Mouse (Mus musculus): ENCODE measurements at regions not wholly inside any gene's neighbourhood (a gene's known extent, or its start where the extent isn't known, plus 50 kb on each side); places are given as distances from the start of the nearest gene placed in this dataset.

GRCm38 (mm10) chr4:48771836-48772235 is 108.5 kb downstream of the Cavin4 start:
- DNase-seq: no peak
- intact Hi-C loops (cut with DNase I): loop anchor here (5.0 to 10.0 kb wide), 2 partner anchors 80 to 853 kb away; no protein-coding TSS in a partner anchor
- no peaks in the 10 kb centered on the region for H3K36me3 ChIP-seq (ENCODE audit: control insufficient read depth, insufficient read depth, low read length)
- H3K27me3 ChIP-seq (ENCODE audit: control insufficient read depth, insufficient read depth, low read length): no peaks in the 10 kb centered on the region
- H3K9ac ChIP-seq (ENCODE audit: low read depth, low read length): no peak overlapping the region
- H3K79me2 ChIP-seq (replicated peaks; ENCODE audit: control insufficient read depth, insufficient read depth, low read length): no peaks in the 10 kb centered on the region
- H3K27ac ChIP-seq: no peak overlapping the region
- no peak for TF ChIP-seq POLR2A (IDR thresholded peaks at IDR 0.05; ENCODE audit: insufficient read depth, low read depth, low read length)
- no peak for TF ChIP-seq CTCF (IDR thresholded peaks at IDR 0.05)
- TF ChIP-seq EP300 (IDR thresholded peaks at IDR 0.05; ENCODE audit: insufficient read depth, low read depth, low read length): no peak
- WGBS: 62% methylated on average over 8 of the region's 8 CpGs
- H3K4me3 ChIP-seq: no peak overlapping the region
- H3K4me1 ChIP-seq (ENCODE audit: control insufficient read depth, insufficient read depth, low read length): no peaks in the 10 kb centered on the region

DNA sequence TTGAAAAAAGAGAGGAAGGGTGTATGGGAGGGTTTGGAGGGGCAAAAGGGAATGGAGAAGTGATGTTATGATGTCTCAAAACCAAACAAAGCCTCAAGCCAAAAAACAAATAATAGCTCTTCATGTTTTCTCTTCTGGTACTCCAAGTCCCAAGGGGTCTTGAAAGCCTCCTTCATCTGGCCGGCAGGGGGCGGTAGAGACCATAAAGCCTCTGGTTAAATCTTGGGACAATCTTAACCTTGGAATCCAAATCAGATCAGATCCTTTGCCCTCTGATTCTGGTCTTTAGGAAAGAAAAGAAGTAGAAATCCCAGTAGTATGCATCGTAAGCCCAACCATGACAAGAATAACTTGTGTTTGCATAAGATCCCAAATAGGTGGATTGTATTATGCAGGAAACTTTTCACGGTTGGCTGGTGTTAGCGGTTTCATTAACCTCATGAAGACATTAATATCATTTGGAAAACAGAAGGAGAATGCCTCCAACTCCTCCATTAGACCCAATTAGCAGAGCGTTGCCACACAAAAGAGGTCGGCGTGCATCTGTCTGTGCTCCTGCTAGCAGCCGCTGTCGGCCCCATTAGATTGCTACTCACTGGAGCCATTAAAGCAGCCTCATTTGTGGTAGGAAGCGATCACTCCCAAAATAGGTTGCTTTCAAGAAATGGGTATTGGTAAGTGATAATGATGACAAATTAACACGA is 116.0 kb downstream of the Cavin4 start:
- Histone ChIP-seq H3K4me3 (no peak overlapping the region), H3K9ac (ENCODE audit: low read depth, low read length) (no peak overlapping the region), H3K79me2 (replicated peaks; ENCODE audit: control insufficient read depth, insufficient read depth, low read length) (no peaks in the 10 kb centered on the region), H3K4me1 (ENCODE audit: control insufficient read depth, insufficient read depth, low read length) (no peaks in the 10 kb centered on the region), H3K27me3 (ENCODE audit: control insufficient read depth, insufficient read depth, low read length) (no peaks in the 10 kb centered on the region), H3K36me3 (ENCODE audit: control insufficient read depth, insufficient read depth, low read length) (no peaks in the 10 kb centered on the region), H3K27ac (no peak overlapping the region)
- intact Hi-C loops (cut with DNase I): loop anchor here (1.0 to 10.0 kb wide), 4 partner anchors 431 to 845 kb away; no protein-coding TSS in a partner anchor
- DNase-seq: peak; percentile 12 to 56
- peak; percentile 91 for TF ChIP-seq CTCF (IDR thresholded peaks at IDR 0.05)
- no peak for TF ChIP-seq EP300 (IDR thresholded peaks at IDR 0.05; ENCODE audit: insufficient read depth, low read depth, low read length)
- WGBS: 74% methylated on average over 12 of the region's 12 CpGs

DNA sequence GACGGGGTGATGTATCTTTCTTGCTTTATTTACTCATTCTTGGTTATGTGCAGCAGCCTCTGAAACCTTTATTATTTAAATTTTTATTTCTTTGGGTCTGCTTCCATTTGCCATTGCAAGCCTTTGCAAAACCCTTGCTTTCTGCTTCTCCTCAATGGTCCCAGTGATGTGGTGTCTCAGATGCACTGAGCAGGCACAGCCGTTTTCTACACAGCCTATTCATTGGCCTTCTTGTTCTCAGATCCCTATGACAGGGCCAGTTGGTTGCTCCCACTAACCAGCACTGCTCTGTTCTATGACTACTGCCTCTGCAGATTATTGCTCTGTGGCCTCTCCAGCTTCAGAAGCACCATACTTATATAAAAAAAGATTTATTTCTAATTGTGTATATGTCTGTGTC is 116.6 kb downstream of the Cavin4 start:
- WGBS: 86% methylated on average over 2 of the region's 2 CpGs
- H3K9ac ChIP-seq (ENCODE audit: low read depth, low read length): no peak overlapping the region
- intact Hi-C loops (cut with DNase I): loop anchor here (1.0 to 10.0 kb wide), 4 partner anchors 431 to 845 kb away; no protein-coding TSS in a partner anchor

GRCm38 (mm10) chr4:48781099-48781498 is 117.8 kb downstream of the Cavin4 start:
- H3K4me3 ChIP-seq: no peak overlapping the region
- no peak overlapping the region for H3K27ac ChIP-seq
- no peaks in the 10 kb centered on the region for H3K27me3 ChIP-seq (ENCODE audit: control insufficient read depth, insufficient read depth, low read length)
- H3K79me2 ChIP-seq (replicated peaks; ENCODE audit: control insufficient read depth, insufficient read depth, low read length): no peaks in the 10 kb centered on the region
- 62% methylated on average over 4 of the region's 4 CpGs for WGBS
- intact Hi-C loops (cut with DNase I): no loop called here
- no peak for DNase-seq
- no peak overlapping the region for H3K9ac ChIP-seq (ENCODE audit: low read depth, low read length)
- no peaks in the 10 kb centered on the region for H3K36me3 ChIP-seq (ENCODE audit: control insufficient read depth, insufficient read depth, low read length)
- TF ChIP-seq POLR2A (IDR thresholded peaks at IDR 0.05; ENCODE audit: insufficient read depth, low read depth, low read length): no peak
- no peak for TF ChIP-seq CTCF (IDR thresholded peaks at IDR 0.05)
- H3K4me1 ChIP-seq (ENCODE audit: control insufficient read depth, insufficient read depth, low read length): no peaks in the 10 kb centered on the region

More for the DNA sequence above, 116.6 kb downstream of the Cavin4 start:
- Histone ChIP-seq H3K27me3 (ENCODE audit: control insufficient read depth, insufficient read depth, low read length) (no peaks in the 10 kb centered on the region), H3K36me3 (ENCODE audit: control insufficient read depth, insufficient read depth, low read length) (no peaks in the 10 kb centered on the region), H3K79me2 (replicated peaks; ENCODE audit: control insufficient read depth, insufficient read depth, low read length) (no peaks in the 10 kb centered on the region), H3K27ac (no peak overlapping the region), H3K4me1 (ENCODE audit: control insufficient read depth, insufficient read depth, low read length) (no peaks in the 10 kb centered on the region), H3K4me3 (no peak overlapping the region)
- no peak for DNase-seq
- TF ChIP-seq CTCF (IDR thresholded peaks at IDR 0.05): no peak
- TF ChIP-seq EP300 (IDR thresholded peaks at IDR 0.05; ENCODE audit: insufficient read depth, low read depth, low read length): no peak
- no peak for TF ChIP-seq POLR2A (IDR thresholded peaks at IDR 0.05; ENCODE audit: insufficient read depth, low read depth, low read length)

GRCm38 (mm10) chr4:48782686-48783085 is 119.4 kb downstream of the Cavin4 start:
- no peak overlapping the region for H3K27ac ChIP-seq
- no peak overlapping the region for H3K9ac ChIP-seq (ENCODE audit: low read depth, low read length)
- TF ChIP-seq EP300 (IDR thresholded peaks at IDR 0.05; ENCODE audit: insufficient read depth, low read depth, low read length) (no peak), POLR2A (IDR thresholded peaks at IDR 0.05; ENCODE audit: insufficient read depth, low read depth, low read length) (no peak)
- no peaks in the 10 kb centered on the region for H3K4me1 ChIP-seq (ENCODE audit: control insufficient read depth, insufficient read depth, low read length)
- H3K36me3 ChIP-seq (ENCODE audit: control insufficient read depth, insufficient read depth, low read length): no peaks in the 10 kb centered on the region
- intact Hi-C loops (cut with DNase I): no loop called here
- no peak overlapping the region for H3K4me3 ChIP-seq
- H3K79me2 ChIP-seq (replicated peaks; ENCODE audit: control insufficient read depth, insufficient read depth, low read length): no peaks in the 10 kb centered on the region
- 65% methylated on average over 3 of the region's 3 CpGs for WGBS
- no peaks in the 10 kb centered on the region for H3K27me3 ChIP-seq (ENCODE audit: control insufficient read depth, insufficient read depth, low read length)
- DNase-seq: no peak

- intact Hi-C loops (cut with DNase I): no loop called here
Measured at GRCm38 (mm10) chr4:48791096-48791495, 127.8 kb downstream of the Cavin4 start.

More at GRCm38 (mm10) chr4:48791096-48791495, 127.8 kb downstream of the Cavin4 start:
- Histone ChIP-seq H3K36me3 (ENCODE audit: control insufficient read depth, insufficient read depth, low read length) (no peaks in the 10 kb centered on the region; the same call in 1 of the 2 replicates), H3K9ac (ENCODE audit: low read depth, low read length) (no peak overlapping the region), H3K4me3 (no peak overlapping the region), H3K79me2 (replicated peaks; ENCODE audit: control insufficient read depth, insufficient read depth, low read length) (no peaks in the 10 kb centered on the region), H3K27me3 (ENCODE audit: control insufficient read depth, insufficient read depth, low read length) (no peaks in the 10 kb centered on the region), H3K27ac (peak overlapping the region; percentile 65), H3K4me1 (ENCODE audit: control insufficient read depth, insufficient read depth, low read length) (no peaks in the 10 kb centered on the region)
- DNase-seq: peak in 1 of 2 experiments; percentile 9
- TF ChIP-seq CTCF (IDR thresholded peaks at IDR 0.05): no peak
- no peak for TF ChIP-seq POLR2A (IDR thresholded peaks at IDR 0.05; ENCODE audit: insufficient read depth, low read depth, low read length)
- no peak for TF ChIP-seq EP300 (IDR thresholded peaks at IDR 0.05; ENCODE audit: insufficient read depth, low read depth, low read length)
- 62% methylated on average over 4 of the region's 4 CpGs for WGBS

All from heart, adult 2 months (tissue).